Mouse (Mus musculus) c-Kit-positive CD71-negative TER-119-negative erythroid progenitor cells, embryonic 14.5 days (primary cell): ENCODE data around the gene Tbc1d20.

ENCODE experiments used
- DNase-seq: peaks from one replicate; pipeline ENCODE4 v3.0.0-alpha.2; 2013; ENCODE audit warnings: low read depth

Tbc1d20 gene

DNA sequence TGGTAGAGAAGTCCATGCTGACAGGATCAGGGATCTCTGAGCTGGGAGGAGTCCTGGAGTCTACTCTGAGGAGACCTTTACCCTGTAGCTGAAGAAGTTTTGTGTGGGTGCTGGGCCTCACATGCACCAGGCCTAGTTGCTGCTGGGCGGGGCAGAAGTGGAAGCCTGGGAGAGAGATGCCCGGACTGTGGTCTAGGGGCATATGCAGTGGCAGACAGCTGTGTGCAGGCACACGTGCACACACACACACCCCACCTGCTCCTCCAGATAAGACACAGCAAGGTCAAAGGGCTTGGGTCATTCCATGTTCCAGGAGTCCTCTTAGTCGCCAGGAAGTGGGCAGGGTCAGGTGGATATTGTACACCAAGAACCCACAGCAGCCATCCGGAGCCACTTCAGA lies 66.0 kb downstream of the Tbc1d20 start:
- no peak for DNase-seq

DNA sequence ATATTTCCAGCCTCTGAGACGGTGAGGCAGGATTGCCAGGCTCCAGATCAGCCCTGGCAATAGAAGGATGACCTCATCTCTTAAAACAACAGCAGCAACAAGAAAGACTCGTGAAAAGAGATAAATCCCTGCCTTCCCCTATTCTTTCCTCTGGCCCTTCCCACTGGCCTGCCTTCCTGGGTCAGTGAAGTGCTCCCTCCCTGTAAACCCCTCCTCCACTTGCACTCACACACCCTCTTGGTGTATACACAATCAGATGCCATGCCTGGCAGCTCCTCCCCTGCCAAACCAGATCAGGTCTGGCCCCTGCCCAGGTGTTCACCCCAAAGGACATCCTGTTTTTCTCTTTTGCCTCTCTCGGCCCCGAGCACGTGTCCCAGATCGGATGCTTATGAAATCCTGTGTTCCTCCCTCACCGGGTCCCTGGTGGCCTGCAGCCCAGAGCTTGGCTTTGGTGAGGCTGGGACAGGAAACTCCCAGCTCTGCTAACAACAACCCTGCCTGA lies 66.7 kb downstream of the Tbc1d20 start:
- no peak for DNase-seq

- DNase-seq: no peak
Measured at GRCm38 (mm10) chr2:152361193-152361592, 67.6 kb downstream of the Tbc1d20 start.
